Mouse (Mus musculus) stomach, embryonic 15.5 days (tissue): ENCODE data around the gene Slc25a10. TPM values are rescaled to one million over a fixed set of nuclear protein-coding genes. Genes with fewer than 3 reads are reported as not detected.
A peak's percentile ranks its signal among the peaks of the same experiment; 100 is the strongest.

Experiments used
- ATAC-seq: fragments of 200-750 bp; cut with Nextera tagmentation; 2 replicates; pipeline ENCODE4 v1.8.0; 2017; ENCODE audit warnings: low read depth, moderate number of reproducible peaks, moderate TSS enrichment; ENCODE audit not compliant: insufficient read depth, low FRiP score
- H3K27ac ChIP-seq: fragments of 300-500 bp; sonication (generic); 2 replicates; pipeline ENCODE4 v1.5.1; 2015; ENCODE audit warnings: mild to moderate bottlenecking, inconsistent platforms
- H3K27me3 ChIP-seq: fragments of 300-500 bp; sonication (generic); replicated peaks from 2 replicates; pipeline ENCODE4 v1.6.1; 2015; ENCODE audit warnings: inconsistent platforms
- H3K36me3 ChIP-seq: fragments of 300-500 bp; sonication (generic); 2 replicates; pipeline ENCODE4 v1.6.1; 2015; ENCODE audit warnings: inconsistent platforms
- H3K4me1 ChIP-seq: fragments of 300-500 bp; sonication (generic); 2 replicates; pipeline ENCODE4 v1.6.1; 2015; ENCODE audit warnings: inconsistent platforms
- H3K4me2 ChIP-seq: fragments of 300-500 bp; sonication (generic); 2 replicates; pipeline ENCODE4 v1.6.1; 2015; ENCODE audit warnings: mild to moderate bottlenecking, inconsistent platforms
- H3K4me3 ChIP-seq: fragments of 300-500 bp; sonication (generic); replicated peaks from 2 replicates; pipeline ENCODE4 v1.5.1; 2015; ENCODE audit warnings: inconsistent platforms
- H3K9ac ChIP-seq: fragments of 300-500 bp; sonication (generic); 2 replicates; pipeline ENCODE4 v1.6.1; 2015; ENCODE audit warnings: inconsistent platforms
- H3K9me3 ChIP-seq: fragments of 300-500 bp; sonication (generic); 2 replicates; pipeline ENCODE4 v1.6.1; 2016; ENCODE audit warnings: inconsistent platforms
- WGBS: fragments of 180-500 bp; shearing (Covaris S2); methylation state at CpG from one replicate; pipeline ENCODE4 v1.1.7; 2015; 5-methylcytosine and 5-hydroxymethylcytosine counted together
- polyA plus RNA-seq: library from polyadenylated mRNA; unstranded; fragments of >200 nt; fragmentation: Nextera tagmentation; extraction: Ambion mirVana; gene quantifications from 2 replicates; pipeline ENCODE4 v1.2.1, GENCODE M21; 2015

Gene Slc25a10
- polyA plus RNA-seq, 1 experiment from 2014 or later: 70.7 TPM

- Histone ChIP-seq H3K4me2 (peak overlapping the region; percentile 82), H3K9me3 (no peaks in the 10 kb centered on the region), H3K36me3 (peaks cover 49% of the 10 kb centered on the region), H3K9ac (peak overlapping the region; percentile 97), H3K4me3 (peak overlapping the region; percentile 100), H3K27ac (peak overlapping the region; percentile 73), H3K27me3 (no peaks in the 10 kb centered on the region), H3K4me1 (peaks cover 16% of the 10 kb centered on the region)
- ATAC-seq: no peak
- 6% methylated on average over 10 of the region's 10 CpGs for WGBS
Observed at GRCm38 (mm10) chr11:120485251-120485650, 6.4 kb upstream of the Slc25a10 start.

- Histone ChIP-seq H3K9ac (no peak overlapping the region), H3K27me3 (no peaks in the 10 kb centered on the region), H3K36me3 (peaks cover 25% of the 10 kb centered on the region), H3K4me2 (no peak overlapping the region), H3K27ac (no peak overlapping the region), H3K4me3 (no peak overlapping the region), H3K4me1 (peaks cover 36% of the 10 kb centered on the region), H3K9me3 (no peaks in the 10 kb centered on the region)
- WGBS: 72% methylated on average over 4 of the region's 4 CpGs
- ATAC-seq: no peak
Observed at GRCm38 (mm10) chr11:120488516-120488915, 3.1 kb upstream of the Slc25a10 start.

- peaks cover 29% of the 10 kb centered on the region for H3K36me3 ChIP-seq
- H3K4me3 ChIP-seq: no peak overlapping the region
- peak overlapping the region; percentile 90 for H3K27ac ChIP-seq
- peak; percentile 42 for ATAC-seq
- no peak overlapping the region for H3K9ac ChIP-seq
- WGBS: 61% methylated on average over 4 of the region's 4 CpGs
- no peaks in the 10 kb centered on the region for H3K27me3 ChIP-seq
- no peak overlapping the region for H3K4me2 ChIP-seq
- no peaks in the 10 kb centered on the region for H3K9me3 ChIP-seq
- H3K4me1 ChIP-seq: peaks cover 38% of the 10 kb centered on the region
Observed at GRCm38 (mm10) chr11:120489054-120489761, 2.4 kb upstream of the Slc25a10 start.

- peak overlapping the region; percentile 96 for H3K4me2 ChIP-seq
- 35% methylated on average over 4 of the region's 4 CpGs for WGBS
- H3K4me1 ChIP-seq: peaks cover 39% of the 10 kb centered on the region
- peaks cover 37% of the 10 kb centered on the region for H3K36me3 ChIP-seq
- peak overlapping the region; percentile 90 for H3K27ac ChIP-seq
- no peak overlapping the region for H3K4me3 ChIP-seq
- ATAC-seq: no peak
- H3K9ac ChIP-seq: peak overlapping the region; percentile 90; the same call in 1 of the 2 replicates
- H3K27me3 ChIP-seq: no peaks in the 10 kb centered on the region
- no peaks in the 10 kb centered on the region for H3K9me3 ChIP-seq
Observed at GRCm38 (mm10) chr11:120490291-120491046, 1.2 kb upstream of the Slc25a10 start.

GRCm38 (mm10) chr11:120492024-120492877 lies 611 bp downstream of the Slc25a10 start:
- Histone ChIP-seq H3K4me3 (peak overlapping the region; percentile 96), H3K4me2 (peak overlapping the region; percentile 96), H3K9me3 (no peaks in the 10 kb centered on the region), H3K9ac (peak overlapping the region; percentile 90), H3K36me3 (peaks cover 39% of the 10 kb centered on the region), H3K4me1 (peaks cover 33% of the 10 kb centered on the region), H3K27me3 (no peaks in the 10 kb centered on the region), H3K27ac (peak overlapping the region; percentile 90)
- peak; percentile 15; the same call in 1 of the 2 replicates for ATAC-seq
- WGBS: under 1% methylated on average over 48 of the region's 48 CpGs

- H3K27ac ChIP-seq: peak overlapping the region; percentile 90
Observed at GRCm38 (mm10) chr11:120492878-120493203, 1.2 kb downstream of the Slc25a10 start.

GRCm38 (mm10) chr11:120493351-120493750 lies 1.7 kb downstream of the Slc25a10 start:
- ATAC-seq: no peak
- peak overlapping the region; percentile 96 for H3K4me3 ChIP-seq
- WGBS: 37% methylated on average over 3 of the region's 3 CpGs
- H3K27me3 ChIP-seq: no peaks in the 10 kb centered on the region
- peak overlapping the region; percentile 17; the same call in 1 of the 2 replicates for H3K9ac ChIP-seq
- H3K36me3 ChIP-seq: peaks cover 32% of the 10 kb centered on the region
- peak overlapping the region; percentile 90; the same call in 1 of the 2 replicates for H3K27ac ChIP-seq
- H3K9me3 ChIP-seq: no peaks in the 10 kb centered on the region
- H3K4me2 ChIP-seq: peak overlapping the region; percentile 96
- H3K4me1 ChIP-seq: peaks cover 33% of the 10 kb centered on the region

More at GRCm38 (mm10) chr11:120492878-120493203, 1.2 kb downstream of the Slc25a10 start:
- Histone ChIP-seq H3K4me2 (peak overlapping the region; percentile 96), H3K4me1 (peaks cover 33% of the 10 kb centered on the region), H3K4me3 (peak overlapping the region; percentile 96), H3K27me3 (no peaks in the 10 kb centered on the region), H3K36me3 (peaks cover 36% of the 10 kb centered on the region), H3K9ac (peak overlapping the region; percentile 17; the same call in 1 of the 2 replicates), H3K9me3 (no peaks in the 10 kb centered on the region)
- WGBS: 30% methylated on average over 3 of the region's 3 CpGs
- no peak for ATAC-seq

GRCm38 (mm10) chr11:120493911-120494310 lies 2.3 kb downstream of the Slc25a10 start:
- WGBS: 78% methylated on average over 3 of the region's 3 CpGs
- Histone ChIP-seq H3K36me3 (peaks cover 33% of the 10 kb centered on the region), H3K27ac (no peak overlapping the region), H3K4me1 (peaks cover 36% of the 10 kb centered on the region), H3K27me3 (no peaks in the 10 kb centered on the region), H3K9me3 (no peaks in the 10 kb centered on the region), H3K4me2 (peak overlapping the region; percentile 96), H3K4me3 (no peak overlapping the region), H3K9ac (no peak overlapping the region)
- ATAC-seq: no peak

GRCm38 (mm10) chr11:120497436-120497835 lies 5.8 kb downstream of the Slc25a10 start:
- Histone ChIP-seq H3K27ac (no peak overlapping the region), H3K27me3 (no peaks in the 10 kb centered on the region), H3K4me3 (no peak overlapping the region), H3K4me2 (no peak overlapping the region), H3K9ac (no peak overlapping the region), H3K36me3 (peaks cover 36% of the 10 kb centered on the region), H3K4me1 (peaks cover 33% of the 10 kb centered on the region), H3K9me3 (no peaks in the 10 kb centered on the region)
- ATAC-seq: no peak
- WGBS: 92% methylated on average over 3 of the region's 3 CpGs

GRCm38 (mm10) chr11:120498226-120498625 lies 6.6 kb downstream of the Slc25a10 start:
- Histone ChIP-seq H3K9ac (no peak overlapping the region), H3K27me3 (no peaks in the 10 kb centered on the region), H3K9me3 (no peaks in the 10 kb centered on the region), H3K27ac (no peak overlapping the region), H3K4me1 (peaks cover 27% of the 10 kb centered on the region), H3K4me3 (no peak overlapping the region), H3K4me2 (no peak overlapping the region), H3K36me3 (peaks cover 36% of the 10 kb centered on the region)
- no peak for ATAC-seq
- whole genome bisulfite sequencing: 89% methylated on average over 12 of the region's 12 CpGs

- H3K9ac ChIP-seq: no peak overlapping the region
- H3K9me3 ChIP-seq: no peaks in the 10 kb centered on the region
- H3K4me3 ChIP-seq: no peak overlapping the region
- ATAC-seq: no peak
- peak overlapping the region; percentile 31; the same call in 1 of the 2 replicates for H3K27ac ChIP-seq
- H3K36me3 ChIP-seq: peaks cover 34% of the 10 kb centered on the region
- WGBS: 73% methylated on average over 5 of the region's 5 CpGs
- H3K27me3 ChIP-seq: no peaks in the 10 kb centered on the region
- no peak overlapping the region for H3K4me2 ChIP-seq
- peaks cover 21% of the 10 kb centered on the region; the same call in 1 of the 2 replicates for H3K4me1 ChIP-seq
Observed at GRCm38 (mm10) chr11:120498891-120499290, 7.3 kb downstream of the Slc25a10 start.
